Comparison of ENCODE assay signal across 9 mouse cellular contexts in the genomic region with DNA sequence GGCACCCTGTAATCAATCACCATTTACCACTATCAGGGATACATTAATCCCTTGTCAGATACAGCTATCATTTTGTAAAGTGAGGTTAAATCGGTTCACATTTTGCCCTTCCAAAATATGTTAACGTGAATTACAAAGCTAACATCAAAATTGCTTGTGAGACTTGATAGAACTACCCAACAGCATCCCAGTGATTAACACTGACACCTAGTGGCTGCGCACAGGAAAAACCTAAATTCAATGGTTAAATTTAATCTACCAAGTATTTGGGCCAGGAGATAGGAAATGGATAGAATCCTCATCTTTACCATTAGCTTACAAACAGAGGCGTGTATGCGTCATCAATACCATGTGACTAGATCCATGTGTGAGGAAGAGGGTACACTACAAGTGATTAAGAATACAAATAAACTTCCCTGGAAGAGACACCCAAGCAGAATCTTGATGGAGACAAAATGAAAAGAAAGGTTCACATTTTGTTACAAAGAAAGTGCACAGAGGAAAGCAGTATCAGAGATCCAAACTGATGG. TPM values are rescaled to one million over a fixed set of nuclear protein-coding genes. Genes with fewer than 3 reads are reported as not detected.
DNase-seq lines count a peak whose midpoint lies in the region; ATAC-seq and TF ChIP-seq lines count a peak whose summit lies in the region.
"Had no signal": no experiment of that assay in that cellular context is flagged by ENCODE, and none has a peak within 500 bp of the region (broad histone marks: within the 10 kb centered on the region; RNA-seq: fewer than 3 reads in every experiment).

No protein-coding gene starts in this region.

- no peak overlapping the region for H3K27ac ChIP-seq in heart, postnatal 0 days (ENCODE audit: low read depth)
- no peak overlapping the region for H3K27ac ChIP-seq in heart, embryonic 12.5 days (ENCODE audit: poor library complexity, severe bottlenecking)
- H3K27ac ChIP-seq in embryonic facial prominence, embryonic 11.5 days (replicated peaks; ENCODE audit: low read depth, low read length): no peak overlapping the region

- peak; percentile 31 for DNase-seq in heart, postnatal 0 days (ENCODE audit: low spot score)
- peak; percentile 17 for DNase-seq in urinary bladder, postnatal 14 days (ENCODE audit: low spot score)
- no peak for DNase-seq in urinary bladder, adult 2 months (ENCODE audit: low spot score)
- peak; percentile 65 for DNase-seq in embryonic facial prominence, embryonic 11.5 days (ENCODE audit: low spot score)
- peak; percentile 27 to 36 for DNase-seq in layer of hippocampus, postnatal 10 days (ENCODE audit: low spot score in 2 of 2)
- peak; percentile 76 for DNase-seq in retina, embryonic 14.5 days (ENCODE audit: low spot score)
- no peak for DNase-seq in urinary bladder, adult 18-20 months (ENCODE audit: low spot score in 2 of 2)

- H3K4me1 ChIP-seq in heart, postnatal 0 days (ENCODE audit: control insufficient read depth, insufficient read depth): no peaks in the 10 kb centered on the region
- H3K4me1 ChIP-seq in heart, embryonic 12.5 days (replicated peaks): no peaks in the 10 kb centered on the region
- H3K4me1 ChIP-seq in embryonic facial prominence, embryonic 11.5 days (ENCODE audit: control insufficient read depth, insufficient read depth, low read length): no peaks in the 10 kb centered on the region

- H3K36me3 ChIP-seq in heart, postnatal 0 days (replicated peaks; ENCODE audit: control insufficient read depth, insufficient read depth, low read length): no peaks in the 10 kb centered on the region
- H3K36me3 ChIP-seq in heart, embryonic 12.5 days: no peaks in the 10 kb centered on the region
- H3K36me3 ChIP-seq in embryonic facial prominence, embryonic 11.5 days (replicated peaks; ENCODE audit: control insufficient read depth, insufficient read depth, low read depth, low read length): no peaks in the 10 kb centered on the region

- H3K4me2 ChIP-seq in heart, postnatal 0 days (ENCODE audit: low read depth, low read length): no peak overlapping the region
- H3K4me2 ChIP-seq in heart, embryonic 12.5 days: no peak overlapping the region
- H3K4me2 ChIP-seq in embryonic facial prominence, embryonic 11.5 days (ENCODE audit: low read depth, low read length): no peak overlapping the region

- no peak for TF ChIP-seq EP300 in heart, postnatal 0 days (IDR thresholded peaks at IDR 0.05; ENCODE audit: low read depth)

- no peak overlapping the region for H3K4me3 ChIP-seq in heart, postnatal 0 days (ENCODE audit: low read depth, low read length)
- no peak overlapping the region for H3K4me3 ChIP-seq in heart, embryonic 12.5 days
- H3K4me3 ChIP-seq in embryonic facial prominence, embryonic 11.5 days (ENCODE audit: low read depth, low read length): no peak overlapping the region
- H3K4me3 ChIP-seq: myocyte had no signal

- no peak overlapping the region for H3K9ac ChIP-seq in heart, postnatal 0 days (replicated peaks; ENCODE audit: low read depth, low read length)
- no peak overlapping the region for H3K9ac ChIP-seq in heart, embryonic 12.5 days
- no peak overlapping the region for H3K9ac ChIP-seq in embryonic facial prominence, embryonic 11.5 days (replicated peaks; ENCODE audit: low read length)

- no peaks in the 10 kb centered on the region for H3K27me3 ChIP-seq in heart, postnatal 0 days (ENCODE audit: control insufficient read depth, insufficient read depth, low read length)
- no peaks in the 10 kb centered on the region for H3K27me3 ChIP-seq in heart, embryonic 12.5 days (replicated peaks)
- H3K27me3 ChIP-seq in embryonic facial prominence, embryonic 11.5 days (ENCODE audit: control insufficient read depth, insufficient read depth, low read length): no peaks in the 10 kb centered on the region

- WGBS in heart, postnatal 0 days: 15% methylated on average over 5 of the region's 5 CpGs
- 16% methylated on average over 5 of the region's 5 CpGs for WGBS in heart, embryonic 12.5 days
- 20% methylated on average over 5 of the region's 5 CpGs for WGBS in embryonic facial prominence, embryonic 11.5 days

- peak; percentile 76 for TF ChIP-seq CTCF in heart, postnatal 0 days (IDR thresholded peaks at IDR 0.05; ENCODE audit: low read depth)

- H3K9me3 ChIP-seq in heart, postnatal 0 days (replicated peaks; ENCODE audit: control insufficient read depth, low read length): no peaks in the 10 kb centered on the region
- H3K9me3 ChIP-seq in heart, embryonic 12.5 days (replicated peaks): no peaks in the 10 kb centered on the region
- no peaks in the 10 kb centered on the region for H3K9me3 ChIP-seq in embryonic facial prominence, embryonic 11.5 days (replicated peaks; ENCODE audit: control insufficient read depth, low read length)

- ATAC-seq in heart, postnatal 0 days (ENCODE audit: insufficient read depth, low read depth): no peak
- no peak for ATAC-seq in heart, embryonic 12.5 days (ENCODE audit: insufficient number of reproducible peaks, low FRiP score)
- ATAC-seq in embryonic facial prominence, embryonic 11.5 days (replicated peaks; ENCODE audit: insufficient number of reproducible peaks, low FRiP score, low TSS enrichment, low read depth): no peak

RNA-seq across cellular contexts. Expression of a gene that starts 47.8 kb away (rescaled TPM):
- total RNA-seq in heart, postnatal 0 days (2014; rRNA removed; ENCODE audit: low replicate concordance): not detected in 2 replicates
- not detected in 2 replicates for polyA plus RNA-seq in heart, postnatal 0 days (2015; fragmentation: Nextera tagmentation; extraction: Ambion mirVana)
- polyA plus RNA-seq in heart, embryonic 12.5 days (2016; fragmentation: Nextera tagmentation; extraction: Ambion mirVana): not detected in 2 replicates
- polyA plus RNA-seq in urinary bladder, adult 2 months (2012; rRNA removed): not detected in 2 replicates
- not detected in 2 replicates for polyA plus RNA-seq in embryonic facial prominence, embryonic 11.5 days (2014; fragmentation: Nextera tagmentation; extraction: Ambion mirVana)
- not detected for total RNA-seq in layer of hippocampus, postnatal 10 days (2021)
- polyA plus RNA-seq: myocyte had no signal

Comparison
In these comparisons a context has a peak if more than half of its experiments do, and no peak if none do; other contexts are left out.
1. DNase-seq: peak in heart, postnatal 0 days (single experiment), urinary bladder, postnatal 14 days (single experiment), embryonic facial prominence, embryonic 11.5 days (single experiment), layer of hippocampus, postnatal 10 days (2 of 2) and retina, embryonic 14.5 days (single experiment); none in urinary bladder, adult 2 months (single experiment) and urinary bladder, adult 18-20 months (0 of 2).